Mouse (Mus musculus): ENCODE data around the gene U2af1l4. TPM values are rescaled to one million over a fixed set of nuclear protein-coding genes. Genes with fewer than 3 reads are reported as not detected.

Gene U2af1l4
- polyA plus RNA-seq, 1 experiment = 72.3 TPM

DNA sequence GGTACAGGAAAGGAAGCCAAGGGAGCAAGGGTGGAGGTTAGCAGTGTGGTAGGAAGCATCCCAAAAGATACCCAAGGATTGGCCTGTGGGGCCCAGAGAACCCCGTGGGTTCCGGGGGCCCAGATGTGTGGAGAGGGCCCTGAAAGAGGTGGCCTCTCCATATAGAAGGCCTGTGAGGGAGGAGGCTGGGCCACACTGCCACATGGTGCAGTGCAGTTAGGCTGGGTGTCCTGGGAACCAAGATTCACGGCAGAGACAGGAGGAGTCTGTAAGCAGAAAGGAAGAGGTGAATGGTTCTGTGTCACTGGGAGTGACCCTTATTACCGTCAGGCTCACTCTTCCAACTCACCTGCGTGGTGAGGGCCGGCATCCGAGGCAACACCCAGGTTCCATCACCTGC is 22.5 kb upstream of the U2af1l4 start:
- no peak for TF ChIP-seq REST (IDR thresholded peaks at IDR 0.05; ENCODE audit: insufficient read depth, insufficient read length)
- no peak for TF ChIP-seq MAX (IDR thresholded peaks at IDR 0.05; ENCODE audit: low read depth)
- TF ChIP-seq MYOG (IDR thresholded peaks at IDR 0.05; ENCODE audit: control insufficient read depth in 1 of 3, insufficient read depth in 1 of 3, insufficient read length in 2 of 3, low read depth in 2 of 3) = no peak
- TF ChIP-seq E2F4 (IDR thresholded peaks at IDR 0.05; ENCODE audit: insufficient read depth) = no peak
- TF ChIP-seq MYOD1 (IDR thresholded peaks at IDR 0.05; ENCODE audit: control insufficient read depth in 1 of 3, insufficient read length in 2 of 3, low read depth in 2 of 3) = no peak
- TF ChIP-seq CEBPB (IDR thresholded peaks at IDR 0.05; ENCODE audit: insufficient read depth, poor library complexity, severe bottlenecking) = no peak
- Histone ChIP-seq H3K4me3 (no peak overlapping the region), H3K27me3 (ENCODE audit: control insufficient read depth, insufficient read depth, insufficient read length) (no peaks in the 10 kb centered on the region), H3K4me2 (ENCODE audit: low read depth) (no peak overlapping the region), H3ac (ENCODE audit: control insufficient read depth, insufficient read length) (no peak overlapping the region), H3K79me2 (ENCODE audit: control insufficient read depth, insufficient read depth) (no peaks in the 10 kb centered on the region), H3K36me3 (ENCODE audit: control insufficient read depth, insufficient read depth) (no peaks in the 10 kb centered on the region)

DNA sequence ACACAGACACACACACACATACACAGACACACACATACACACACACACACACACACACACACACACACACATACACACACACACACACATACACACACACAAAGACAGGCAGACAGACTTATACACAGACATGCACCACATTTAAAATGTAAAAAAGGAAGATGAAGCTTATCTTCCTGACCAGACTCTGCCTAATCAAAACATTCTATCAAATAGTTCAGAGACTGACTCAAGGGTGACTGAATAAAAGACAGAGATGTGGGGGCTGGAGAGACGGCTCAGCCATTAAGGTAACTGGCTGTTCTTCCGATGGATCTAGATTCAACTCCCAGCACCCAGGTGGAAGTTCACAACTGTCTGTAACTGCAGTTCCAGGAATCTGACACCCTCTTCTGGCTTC is 18.8 kb upstream of the U2af1l4 start:
- no peak overlapping the region for H3K4me2 ChIP-seq (ENCODE audit: low read depth)
- no peak overlapping the region for H3K4me3 ChIP-seq
- H3K27me3 ChIP-seq (ENCODE audit: control insufficient read depth, insufficient read depth, insufficient read length) = no peaks in the 10 kb centered on the region
- TF ChIP-seq MYOD1 (IDR thresholded peaks at IDR 0.05; ENCODE audit: control insufficient read depth in 1 of 3, insufficient read length in 2 of 3, low read depth in 2 of 3) = no peak
- TF ChIP-seq TCF3 (IDR thresholded peaks at IDR 0.05; ENCODE audit: insufficient read length, low read depth) = no peak
- TF ChIP-seq SRF (IDR thresholded peaks at IDR 0.05; ENCODE audit: control insufficient read depth, insufficient read length, low read depth) = no peak
- TF ChIP-seq MYOG (IDR thresholded peaks at IDR 0.05; ENCODE audit: control insufficient read depth in 1 of 3, insufficient read depth in 1 of 3, insufficient read length in 2 of 3, low read depth in 2 of 3) = no peak
- no peak for TF ChIP-seq E2F4 (IDR thresholded peaks at IDR 0.05; ENCODE audit: insufficient read depth)
- TF ChIP-seq TCF12 (IDR thresholded peaks at IDR 0.05; ENCODE audit: insufficient read depth, poor library complexity, severe bottlenecking) = no peak
- TF ChIP-seq USF1 (IDR thresholded peaks at IDR 0.05; ENCODE audit: low read depth) = no peak
- no peak for TF ChIP-seq POLR2A (IDR thresholded peaks at IDR 0.05; ENCODE audit: insufficient read length, low read depth)
- no peak for TF ChIP-seq MAX (IDR thresholded peaks at IDR 0.05; ENCODE audit: low read depth)
- TF ChIP-seq REST (IDR thresholded peaks at IDR 0.05; ENCODE audit: insufficient read depth, insufficient read length) = no peak
- TF ChIP-seq POLR2AphosphoS2 (IDR thresholded peaks at IDR 0.05; ENCODE audit: insufficient read length, low read depth) = no peak
- no peak for TF ChIP-seq CEBPB (IDR thresholded peaks at IDR 0.05; ENCODE audit: insufficient read depth, poor library complexity, severe bottlenecking)
- no peak overlapping the region for H3ac ChIP-seq (ENCODE audit: control insufficient read depth, insufficient read length)
- H3K79me2 ChIP-seq (ENCODE audit: control insufficient read depth, insufficient read depth) = no peaks in the 10 kb centered on the region
- H3K36me3 ChIP-seq (ENCODE audit: control insufficient read depth, insufficient read depth) = peaks cover 7% of the 10 kb centered on the region

DNA sequence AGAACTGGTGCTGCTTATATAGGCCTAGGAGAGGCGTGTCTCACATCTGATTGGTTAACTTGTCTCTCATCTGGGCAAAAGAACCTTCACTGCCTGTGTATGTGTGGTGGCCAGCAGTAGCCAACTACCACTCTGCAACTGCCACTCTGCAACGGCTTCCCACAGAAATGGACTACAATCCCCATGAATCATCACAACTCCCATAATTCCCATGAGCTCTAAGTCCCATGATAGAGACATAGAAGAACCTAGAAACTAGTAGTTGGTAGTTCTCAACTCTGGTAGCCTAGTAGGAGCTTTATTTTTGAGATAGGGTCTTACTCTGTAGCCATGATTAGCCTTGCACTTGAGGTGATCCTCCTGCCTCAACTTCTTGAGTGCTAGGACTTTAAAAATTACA is 13.2 kb upstream of the U2af1l4 start:
- H3K27me3 ChIP-seq (ENCODE audit: control insufficient read depth, insufficient read depth, insufficient read length) = no peaks in the 10 kb centered on the region
- H3K36me3 ChIP-seq (ENCODE audit: control insufficient read depth, insufficient read depth) = peaks cover 7% of the 10 kb centered on the region
- TF ChIP-seq CEBPB (IDR thresholded peaks at IDR 0.05; ENCODE audit: insufficient read depth, poor library complexity, severe bottlenecking) = no peak

DNA sequence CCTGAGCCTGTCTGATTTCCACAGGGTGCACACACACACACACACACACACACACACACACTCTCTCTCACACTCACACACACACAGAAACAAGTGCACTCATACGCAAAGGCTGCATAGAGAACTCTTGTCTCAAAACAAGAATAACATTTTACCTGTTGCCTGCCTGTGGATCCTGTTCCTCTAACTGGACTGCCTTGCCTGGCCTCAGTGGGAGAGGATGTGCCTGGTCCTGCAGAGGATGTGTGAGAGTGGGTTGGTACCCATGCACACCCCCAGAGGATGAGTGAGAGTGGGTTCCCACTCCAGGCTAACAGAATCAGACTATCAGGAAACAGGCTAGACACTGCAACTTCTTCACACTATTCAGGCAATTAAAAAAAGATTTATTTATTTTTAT is 12.5 kb upstream of the U2af1l4 start:
- Histone ChIP-seq H3K36me3 (ENCODE audit: control insufficient read depth, insufficient read depth) (peaks cover 10% of the 10 kb centered on the region), H3K79me2 (ENCODE audit: control insufficient read depth, insufficient read depth) (no peaks in the 10 kb centered on the region), H3ac (ENCODE audit: control insufficient read depth, insufficient read length) (no peak overlapping the region), H3K4me3 (no peak overlapping the region), H3K4me2 (ENCODE audit: low read depth) (no peak overlapping the region), H3K27me3 (ENCODE audit: control insufficient read depth, insufficient read depth, insufficient read length) (no peaks in the 10 kb centered on the region)
- TF ChIP-seq MYOD1 (IDR thresholded peaks at IDR 0.05; ENCODE audit: control insufficient read depth in 1 of 3, insufficient read length in 2 of 3, low read depth in 2 of 3) (no peak), E2F4 (IDR thresholded peaks at IDR 0.05; ENCODE audit: insufficient read depth) (no peak), USF1 (IDR thresholded peaks at IDR 0.05; ENCODE audit: low read depth) (no peak), MAX (IDR thresholded peaks at IDR 0.05; ENCODE audit: low read depth) (no peak), POLR2A (IDR thresholded peaks at IDR 0.05; ENCODE audit: insufficient read length, low read depth) (no peak), TCF12 (IDR thresholded peaks at IDR 0.05; ENCODE audit: insufficient read depth, poor library complexity, severe bottlenecking) (no peak), TCF3 (IDR thresholded peaks at IDR 0.05; ENCODE audit: insufficient read length, low read depth) (no peak)

More for the DNA sequence above, 13.2 kb upstream of the U2af1l4 start:
- no peak overlapping the region for H3K4me3 ChIP-seq
- no peak overlapping the region for H3K4me2 ChIP-seq (ENCODE audit: low read depth)
- H3K79me2 ChIP-seq (ENCODE audit: control insufficient read depth, insufficient read depth) = no peaks in the 10 kb centered on the region
- H3ac ChIP-seq (ENCODE audit: control insufficient read depth, insufficient read length) = no peak overlapping the region

DNA sequence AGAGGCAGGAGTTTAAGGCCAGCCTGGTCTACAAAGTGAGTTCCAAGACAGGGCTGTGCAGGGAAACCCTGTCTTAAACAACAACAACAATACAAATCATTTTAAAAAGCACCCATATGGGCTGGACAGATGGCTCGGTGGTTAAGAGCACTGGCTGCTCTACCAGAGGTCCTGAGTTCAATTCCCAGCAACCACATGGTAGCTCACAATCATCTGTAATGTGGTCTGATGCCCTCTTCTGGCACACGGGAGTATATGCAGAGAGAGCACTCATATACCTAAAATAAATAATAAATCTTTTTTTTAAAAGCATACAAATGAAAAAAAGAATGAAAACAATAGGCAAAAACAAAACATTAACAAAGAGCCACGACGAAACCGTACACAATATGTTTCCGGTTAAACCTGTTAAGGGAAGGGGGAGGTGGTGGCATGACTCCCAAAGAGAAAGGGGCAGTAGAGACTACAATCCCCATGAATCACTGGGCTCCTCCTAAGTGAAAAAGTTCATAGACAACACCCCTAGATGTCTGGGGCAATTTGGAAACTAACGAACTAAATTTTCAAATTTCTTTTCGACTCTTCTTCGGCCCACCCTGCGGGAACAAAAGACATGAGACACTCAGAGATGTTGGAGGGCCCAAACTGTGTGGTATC is 11.5 kb upstream of the U2af1l4 start:
- H3ac ChIP-seq (ENCODE audit: control insufficient read depth, insufficient read length) = peak overlapping the region; percentile 8
- no peaks in the 10 kb centered on the region for H3K27me3 ChIP-seq (ENCODE audit: control insufficient read depth, insufficient read depth, insufficient read length)
- peak overlapping the region; percentile 68 for H3K4me3 ChIP-seq
- H3K4me2 ChIP-seq (ENCODE audit: low read depth) = peak overlapping the region; percentile 55
- TF ChIP-seq TCF12 (IDR thresholded peaks at IDR 0.05; ENCODE audit: insufficient read depth, poor library complexity, severe bottlenecking) = no peak
- TF ChIP-seq SRF (IDR thresholded peaks at IDR 0.05; ENCODE audit: control insufficient read depth, insufficient read length, low read depth) = peak; percentile 68
- TF ChIP-seq POLR2A (IDR thresholded peaks at IDR 0.05; ENCODE audit: insufficient read length, low read depth) = no peak
- H3K36me3 ChIP-seq (ENCODE audit: control insufficient read depth, insufficient read depth) = peaks cover 14% of the 10 kb centered on the region
- H3K79me2 ChIP-seq (ENCODE audit: control insufficient read depth, insufficient read depth) = no peaks in the 10 kb centered on the region

Data from myocyte (in vitro differentiated cells).